Mouse (Mus musculus) 416B (cell line): ENCODE results near the gene Eno1.
"Not testable (repeated sequence)": the region's sequence is repeated elsewhere in the genome, so short reads cannot be mapped to it uniquely, and the experiment has no call there.

Source experiments
- DNase-seq: peaks from one replicate; pipeline ENCODE4 v3.0.0; 2011; ENCODE audit warnings: low read depth

Gene Eno1

GRCm38 (mm10) chr4:150249731-150250270, 13.3 kb downstream of the Eno1 start:
- DNase-seq = peak; percentile 55

GRCm38 (mm10) chr4:150250549-150251422, 14.3 kb downstream of the Eno1 start:
- DNase-seq = peak; percentile 59

- no peak for DNase-seq
These were observed 17.9 kb downstream of the Eno1 start for GRCm38 (mm10) chr4:150254416-150254815.

GRCm38 (mm10) chr4:150255181-150255580, 18.7 kb downstream of the Eno1 start:
- DNase-seq = no peak

- peak; percentile 81 for DNase-seq
These were observed 21.0 kb downstream of the Eno1 start for GRCm38 (mm10) chr4:150257252-150258204.

GRCm38 (mm10) chr4:150258388-150258787, 21.9 kb downstream of the Eno1 start:
- no peak for DNase-seq

GRCm38 (mm10) chr4:150259577-150259976, 23.1 kb downstream of the Eno1 start:
- DNase-seq = no peak

- no peak for DNase-seq
These were observed 23.6 kb downstream of the Eno1 start for GRCm38 (mm10) chr4:150260111-150260510.

- DNase-seq = peak; percentile 75
These were observed 24.2 kb downstream of the Eno1 start for GRCm38 (mm10) chr4:150260745-150261144.

- DNase-seq = no peak
These were observed 25.8 kb downstream of the Eno1 start for GRCm38 (mm10) chr4:150262301-150262700.

GRCm38 (mm10) chr4:150264903-150265302, 28.4 kb downstream of the Eno1 start:
- DNase-seq = no peak

- DNase-seq = no peak
These were observed 28.9 kb downstream of the Eno1 start for GRCm38 (mm10) chr4:150265471-150265870.

GRCm38 (mm10) chr4:150266655-150267223, 30.2 kb downstream of the Eno1 start:
- DNase-seq = no peak

GRCm38 (mm10) chr4:150268674-150269653, 32.4 kb downstream of the Eno1 start:
- peak; percentile 81 for DNase-seq

- peak; percentile 71 for DNase-seq
These were observed 33.2 kb downstream of the Eno1 start for GRCm38 (mm10) chr4:150269679-150270078.

- not testable (repeated sequence) for DNase-seq
These were observed 34.2 kb downstream of the Eno1 start for GRCm38 (mm10) chr4:150270718-150271117.

- DNase-seq = peak; percentile 77
These were observed 36.2 kb downstream of the Eno1 start for GRCm38 (mm10) chr4:150272725-150273124.

- DNase-seq = no peak
These were observed 39.0 kb downstream of the Eno1 start for GRCm38 (mm10) chr4:150275531-150275930.

- not testable (repeated sequence) for DNase-seq
These were observed 42.8 kb downstream of the Eno1 start for GRCm38 (mm10) chr4:150279336-150279735.

- DNase-seq = no peak
These were observed 43.5 kb downstream of the Eno1 start for GRCm38 (mm10) chr4:150280002-150280401.

GRCm38 (mm10) chr4:150280459-150280858, 43.9 kb downstream of the Eno1 start:
- no peak for DNase-seq
